Mouse (Mus musculus) mature B cell (primary cell): ENCODE measurements around the gene Wdr95.
"Not testable (repeated sequence)": the region's sequence is repeated elsewhere in the genome, so short reads cannot be mapped to it uniquely, and the experiment has no call there.

Experiments used
- in situ Hi-C: fragments of 300-500 bp; cut with MboI; formaldehyde crosslinking; loops from 2 replicates; pipeline ENCODE4 v1.14.3; 2019

Gene Wdr95

DNA sequence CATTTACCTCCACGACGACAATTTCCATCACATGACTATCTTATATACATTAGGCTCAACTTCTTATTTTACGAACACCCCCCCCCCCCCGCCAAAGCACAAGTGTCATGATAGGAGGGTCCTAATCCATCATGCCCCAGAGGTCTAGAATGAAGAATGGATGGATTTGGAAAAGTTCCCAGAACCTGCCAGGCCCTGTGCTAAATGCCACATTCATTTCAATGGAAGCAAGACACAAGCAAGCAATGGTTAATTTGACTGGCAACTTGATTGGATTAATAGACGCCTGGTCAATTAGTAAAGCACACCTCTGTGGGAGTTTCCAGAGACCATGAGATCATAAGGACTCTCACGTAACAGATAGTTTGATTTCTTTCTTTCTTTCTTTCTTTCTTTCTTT, 11.4 kb upstream of the Wdr95 start:
- in situ Hi-C loops = no loop called here

DNA sequence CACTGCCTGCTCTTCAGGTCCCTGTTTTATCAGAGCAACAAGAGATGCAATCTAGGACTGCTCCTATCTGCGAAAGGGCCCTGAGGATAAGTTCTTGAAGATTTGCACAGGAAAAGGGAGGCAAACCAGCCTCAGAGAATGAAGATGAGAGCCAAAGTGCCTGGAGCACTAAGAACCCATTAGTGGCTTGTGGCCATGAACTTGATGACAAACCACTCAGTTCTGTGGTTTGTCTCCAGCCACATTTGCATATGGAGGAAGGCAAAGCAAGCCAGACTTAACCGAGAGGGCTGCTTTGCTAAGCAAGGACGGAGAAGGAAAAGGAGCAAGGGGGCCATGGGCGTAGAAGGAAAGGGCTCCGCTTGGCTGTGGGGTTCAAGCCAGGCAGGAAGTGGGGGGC, 7.7 kb upstream of the Wdr95 start:
- in situ Hi-C loops = no loop called here

DNA sequence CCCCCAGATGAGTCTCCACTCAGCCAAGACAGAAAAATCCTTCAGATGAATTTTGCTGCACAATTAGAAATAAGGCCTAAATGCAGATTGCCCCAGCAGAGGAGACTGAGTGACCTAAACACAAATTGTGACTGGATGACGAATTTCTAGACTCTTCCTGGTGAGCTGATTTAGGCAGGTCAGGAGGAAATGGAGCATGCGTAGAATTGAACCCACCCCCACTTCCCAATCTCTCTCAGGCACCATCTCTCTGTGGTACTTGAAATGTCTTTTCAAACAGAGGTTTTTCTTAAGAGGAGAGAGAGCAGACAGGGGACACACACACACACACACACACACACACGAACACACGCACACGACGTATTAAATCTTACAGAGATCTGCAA, 4.6 kb upstream of the Wdr95 start:
- in situ Hi-C loops = no loop called here

DNA sequence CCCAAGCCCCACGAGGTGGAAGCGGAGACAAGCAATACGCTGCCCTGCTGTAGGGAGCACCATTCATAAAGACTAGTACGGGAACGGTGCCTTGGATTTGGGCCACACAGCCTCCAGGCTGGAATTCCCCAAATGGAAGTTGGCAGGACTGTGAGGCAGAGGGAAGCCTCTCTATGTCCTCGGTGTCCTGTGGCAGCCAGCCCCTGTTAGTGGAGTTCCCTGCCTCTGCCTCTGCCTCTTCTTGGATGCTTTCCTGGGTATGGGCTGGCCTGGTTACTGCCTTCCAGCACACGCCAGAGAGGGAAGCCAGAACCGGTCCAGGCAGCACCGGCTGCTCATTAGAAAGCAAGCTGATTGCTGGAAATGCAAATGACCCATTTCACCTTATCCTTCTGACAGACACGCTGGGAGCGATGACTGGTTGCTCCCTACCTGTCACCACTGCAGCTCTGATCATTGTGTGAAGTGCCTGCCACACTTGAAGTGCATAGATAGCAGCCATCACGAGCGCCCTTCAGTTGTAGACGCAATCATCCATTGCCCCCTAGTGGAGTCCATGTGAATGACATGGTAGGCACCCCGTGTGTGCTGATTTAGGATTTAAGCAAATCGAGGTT, 4.1 kb upstream of the Wdr95 start:
- in situ Hi-C loops = no loop called here

DNA sequence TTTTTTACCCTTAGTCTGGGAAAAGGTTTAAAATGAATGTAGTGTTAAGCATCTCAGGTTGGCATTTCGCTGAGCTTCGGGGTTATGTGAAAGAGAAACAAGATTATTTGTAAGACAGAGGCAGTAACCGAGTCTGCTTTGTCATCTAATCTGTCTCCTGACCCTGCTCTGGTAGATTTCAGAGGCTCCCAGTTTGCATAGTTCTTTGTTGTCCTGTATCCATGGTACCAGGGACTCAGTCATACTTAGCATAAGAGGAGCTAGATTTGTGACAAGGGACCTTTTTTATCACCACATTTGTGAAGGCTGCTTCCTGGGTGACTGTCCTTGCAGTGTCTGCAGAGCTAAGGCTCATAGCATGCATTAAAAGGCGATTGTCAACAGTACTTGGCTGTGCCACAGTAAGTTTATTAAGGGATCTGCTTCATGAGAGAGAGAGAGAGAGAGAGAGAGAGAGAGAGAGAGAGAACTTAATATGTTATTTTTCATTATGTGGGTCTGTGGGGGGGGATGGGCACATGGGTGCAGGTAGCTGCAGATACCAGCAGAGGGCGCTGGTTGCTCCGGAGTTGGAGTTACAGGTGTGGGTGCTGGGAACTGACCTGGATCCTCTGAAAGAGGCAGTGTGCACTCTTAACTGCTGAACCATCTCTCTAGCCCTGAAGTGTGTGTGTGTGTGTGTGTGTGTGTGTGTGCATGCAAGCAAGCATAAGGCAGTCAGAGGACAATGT, 3.3 kb upstream of the Wdr95 start:
- in situ Hi-C loops = no loop called here

DNA sequence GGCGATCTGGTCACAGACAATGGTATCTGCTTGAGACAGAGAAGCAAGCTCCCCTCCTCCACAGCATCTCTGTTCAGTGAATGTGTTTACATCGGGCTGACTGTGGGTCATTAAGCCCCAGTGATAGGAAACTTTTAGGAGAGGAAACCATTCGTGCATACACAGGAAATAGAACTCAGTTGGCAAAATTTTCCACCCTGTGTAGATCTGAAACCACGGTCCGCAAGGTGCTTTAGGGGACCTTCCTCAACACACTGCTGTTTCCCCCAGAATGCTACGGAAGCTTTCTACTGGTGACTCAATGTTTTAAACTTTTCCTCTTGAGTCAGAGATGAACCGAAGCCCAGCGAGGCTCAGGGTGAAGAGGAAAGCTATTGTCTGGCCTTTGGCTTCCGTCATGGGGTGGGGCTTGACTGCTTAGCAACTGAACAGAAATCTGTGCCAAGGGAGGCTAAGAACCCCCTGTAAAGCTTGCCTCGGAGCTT, 2.0 kb upstream of the Wdr95 start:
- in situ Hi-C loops = no loop called here

DNA sequence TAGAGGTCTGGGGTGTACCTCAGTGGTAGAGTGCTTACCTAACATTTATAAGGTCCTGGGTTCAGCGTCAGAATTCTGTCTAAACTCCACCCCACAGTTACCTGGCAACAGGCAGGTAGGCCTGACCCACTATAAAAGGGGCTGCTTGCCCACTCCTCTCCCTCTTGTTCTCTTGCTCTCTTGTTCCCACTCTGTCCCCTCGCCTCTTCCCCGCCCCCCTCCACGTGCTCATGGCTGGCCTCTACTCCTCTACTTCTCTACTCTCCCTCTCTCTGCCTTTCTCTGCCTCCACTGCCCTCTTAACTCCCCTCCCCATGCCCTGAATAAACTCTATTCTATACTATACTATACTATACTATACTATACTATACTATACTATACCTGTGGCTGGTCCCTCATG, 1.2 kb upstream of the Wdr95 start:
- in situ Hi-C loops = not testable (repeated sequence)

DNA sequence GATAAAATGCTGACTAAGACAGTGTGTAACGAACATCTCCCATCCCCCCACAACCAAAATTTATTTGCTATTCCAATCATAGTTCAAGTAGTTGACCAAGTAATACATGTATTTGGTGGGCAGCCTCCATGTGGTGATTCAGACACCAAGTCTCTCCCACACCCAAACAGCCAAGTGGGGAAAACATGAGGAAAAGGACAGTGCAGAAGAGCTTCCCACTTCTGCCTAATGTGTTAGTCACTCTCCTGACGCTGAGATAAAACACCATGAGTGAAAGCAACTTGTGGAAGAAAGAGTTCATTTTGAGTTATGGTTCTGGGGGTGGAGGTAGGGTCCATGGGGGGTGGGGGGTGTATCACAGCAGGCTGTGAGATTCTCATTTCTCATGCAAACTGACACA, 5.4 kb downstream of the Wdr95 start:
- in situ Hi-C loops = no loop called here

DNA sequence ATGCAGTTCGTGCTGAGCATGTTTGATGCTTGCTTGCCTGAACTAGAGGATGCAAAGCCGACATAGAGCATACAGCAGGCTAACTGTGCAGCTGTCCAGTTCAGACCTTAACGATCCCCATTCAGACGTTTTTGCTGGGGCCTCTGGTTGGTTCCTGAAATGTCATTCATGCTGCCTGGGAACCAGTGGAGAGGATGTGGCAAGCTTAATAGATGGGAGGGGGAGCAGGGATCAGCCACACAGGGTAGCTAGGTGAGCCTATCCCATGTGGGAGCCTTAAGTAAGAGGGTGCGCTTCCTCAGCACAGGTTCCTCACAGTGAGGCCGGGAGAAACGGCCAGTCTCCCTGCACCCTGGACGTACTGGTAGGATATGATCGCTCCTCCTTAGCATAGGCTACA, 7.5 kb downstream of the Wdr95 start:
- in situ Hi-C loops = no loop called here

DNA sequence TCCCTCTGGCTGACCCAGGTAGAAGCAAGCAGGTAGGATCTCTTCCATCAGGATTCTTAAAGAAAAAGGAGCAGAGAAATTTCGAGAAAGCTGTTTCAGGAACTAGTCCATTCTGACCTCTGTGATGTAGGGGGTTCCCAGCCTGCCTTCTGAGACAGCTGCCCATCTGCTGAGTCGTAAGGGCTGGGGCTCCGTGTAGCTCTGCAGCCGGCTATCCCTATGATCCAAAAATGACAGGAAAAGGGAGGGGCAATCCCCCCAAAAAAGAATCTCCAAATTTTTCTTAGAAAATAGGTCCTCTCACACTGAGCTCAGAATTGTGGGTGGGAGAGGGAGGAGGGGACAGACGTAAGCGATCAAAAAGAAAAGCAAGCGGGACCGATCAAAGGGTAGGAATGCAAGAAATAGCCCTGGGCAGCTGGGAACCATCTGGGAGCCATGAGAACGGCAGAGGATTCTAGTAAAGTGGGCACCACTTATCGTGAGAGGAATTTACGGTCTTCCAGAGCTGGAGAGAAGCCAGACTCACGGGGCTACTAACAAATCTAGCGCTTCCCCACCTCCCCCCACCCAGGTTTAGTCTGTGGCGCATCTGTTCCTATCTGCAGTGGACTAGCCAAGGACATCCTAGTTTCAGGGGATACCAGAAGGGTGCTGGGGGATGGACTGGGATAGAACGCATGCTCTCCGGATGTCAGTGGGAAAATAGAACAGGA, 9.5 kb downstream of the Wdr95 start:
- in situ Hi-C loops = no loop called here

DNA sequence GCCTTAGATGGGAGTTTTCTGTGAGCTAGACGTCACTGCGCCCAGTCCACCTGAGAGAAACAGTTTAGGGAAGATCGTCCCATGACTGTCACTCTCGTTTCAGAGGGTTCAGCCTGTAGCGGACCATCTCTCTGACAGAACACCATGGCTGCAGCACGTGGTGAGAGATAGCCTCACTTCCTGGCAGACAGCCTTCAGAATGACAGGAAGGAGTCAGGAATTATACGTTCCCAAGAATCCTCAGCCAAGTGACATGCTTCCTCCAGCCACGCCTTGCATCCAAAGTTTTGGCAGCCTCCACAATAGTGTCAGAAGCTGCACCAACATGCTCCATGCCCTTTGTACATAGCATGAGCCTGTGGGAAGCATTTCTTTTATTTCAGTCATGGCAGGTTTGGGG, 10.1 kb downstream of the Wdr95 start:
- in situ Hi-C loops = no loop called here

DNA sequence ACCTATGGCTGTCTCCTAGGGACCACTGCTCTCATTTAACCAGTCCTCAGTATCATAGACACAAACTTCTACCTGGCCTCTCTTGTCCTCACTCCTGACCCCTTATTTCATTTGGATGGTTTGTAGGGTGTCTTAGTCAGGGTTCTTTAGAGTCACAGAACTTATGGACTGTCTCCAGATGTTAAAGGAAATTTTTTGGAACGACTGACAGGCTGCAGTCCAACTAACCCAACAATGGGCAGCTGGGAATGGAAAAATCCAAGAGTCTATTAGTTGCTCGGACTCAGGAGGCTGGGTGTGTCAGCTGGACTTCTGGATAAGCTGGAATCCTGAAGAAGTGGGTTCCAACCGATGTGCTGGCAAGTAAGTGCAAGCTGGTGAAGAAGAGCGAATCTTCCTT, 10.6 kb downstream of the Wdr95 start:
- in situ Hi-C loops = no loop called here

DNA sequence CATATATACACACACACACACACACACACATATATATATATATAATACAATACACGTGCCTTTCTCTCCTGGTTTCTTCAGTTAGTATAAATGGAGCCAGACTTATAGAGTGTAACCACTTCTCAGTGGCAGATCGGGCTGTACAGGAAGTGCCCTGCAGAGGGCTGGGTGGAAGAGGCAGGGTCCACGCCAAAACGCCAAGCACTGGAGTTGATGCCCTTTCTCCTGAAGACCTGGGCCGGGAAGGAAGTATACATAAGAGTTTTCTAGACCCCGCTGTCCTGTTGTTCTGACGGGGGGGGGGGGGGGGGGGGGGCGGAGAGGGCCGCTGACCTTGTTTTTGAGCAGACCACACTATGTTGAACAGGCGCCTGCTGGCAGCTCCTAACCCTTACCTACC, 22.7 kb downstream of the Wdr95 start:
- in situ Hi-C loops = no loop called here

DNA sequence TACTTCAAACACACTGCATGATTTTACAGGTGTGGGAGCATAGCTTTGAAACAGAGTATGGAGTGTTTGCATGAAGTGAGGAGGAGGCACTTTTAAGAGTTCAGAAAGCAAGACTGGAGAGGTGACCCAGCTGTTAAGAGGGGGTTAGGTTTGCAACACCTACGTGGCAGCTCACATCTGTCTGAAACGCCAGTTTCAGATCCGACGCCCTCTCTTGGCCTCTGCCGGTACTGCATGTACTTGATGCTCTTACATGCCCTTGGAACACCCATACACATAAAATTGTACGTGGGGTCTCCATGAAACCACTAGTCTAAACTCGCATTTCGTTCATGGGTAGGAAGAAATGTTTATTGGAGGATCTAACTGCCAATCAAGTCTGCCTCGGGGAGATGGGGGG, 24.3 kb downstream of the Wdr95 start:
- in situ Hi-C loops = no loop called here

DNA sequence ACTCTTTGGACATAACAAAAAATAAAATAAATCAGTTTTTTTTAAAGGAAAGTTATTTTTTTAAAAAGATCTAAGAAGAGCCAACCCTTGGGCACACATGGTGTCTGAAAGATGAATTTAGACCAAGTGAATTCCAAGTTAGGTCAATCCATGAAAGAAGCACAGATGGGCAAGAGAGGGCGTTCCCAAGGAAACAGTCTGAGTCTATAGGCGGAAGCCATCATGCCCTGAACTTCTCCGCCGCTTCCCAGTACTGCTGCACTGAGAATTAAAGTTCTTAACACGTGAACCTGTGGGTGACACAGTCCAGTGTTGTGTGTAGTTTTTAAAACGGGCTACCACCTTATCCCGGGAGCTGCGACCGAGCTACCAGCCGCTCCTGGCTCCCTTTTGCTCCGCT, 24.9 kb downstream of the Wdr95 start:
- in situ Hi-C loops = no loop called here

DNA sequence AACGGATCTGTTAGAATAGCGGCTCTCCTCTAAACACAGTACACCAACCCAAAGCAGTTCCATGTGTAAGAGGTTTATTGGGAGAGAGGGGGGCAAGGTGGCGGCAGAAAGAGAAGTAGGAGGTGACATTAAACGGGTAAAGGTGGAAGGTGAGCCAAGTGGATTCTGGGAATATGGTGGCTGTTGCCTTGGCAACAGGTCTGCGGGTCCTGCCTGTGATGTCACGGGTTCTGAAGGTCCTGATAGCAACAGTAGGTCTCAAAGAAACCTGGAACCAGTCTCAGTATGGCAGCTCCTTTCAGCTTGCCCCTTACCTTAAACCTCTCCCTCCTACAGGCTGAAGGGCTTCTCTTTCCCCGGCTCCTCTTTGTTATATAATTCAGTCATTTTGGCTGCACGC, 25.9 kb downstream of the Wdr95 start:
- in situ Hi-C loops = no loop called here

DNA sequence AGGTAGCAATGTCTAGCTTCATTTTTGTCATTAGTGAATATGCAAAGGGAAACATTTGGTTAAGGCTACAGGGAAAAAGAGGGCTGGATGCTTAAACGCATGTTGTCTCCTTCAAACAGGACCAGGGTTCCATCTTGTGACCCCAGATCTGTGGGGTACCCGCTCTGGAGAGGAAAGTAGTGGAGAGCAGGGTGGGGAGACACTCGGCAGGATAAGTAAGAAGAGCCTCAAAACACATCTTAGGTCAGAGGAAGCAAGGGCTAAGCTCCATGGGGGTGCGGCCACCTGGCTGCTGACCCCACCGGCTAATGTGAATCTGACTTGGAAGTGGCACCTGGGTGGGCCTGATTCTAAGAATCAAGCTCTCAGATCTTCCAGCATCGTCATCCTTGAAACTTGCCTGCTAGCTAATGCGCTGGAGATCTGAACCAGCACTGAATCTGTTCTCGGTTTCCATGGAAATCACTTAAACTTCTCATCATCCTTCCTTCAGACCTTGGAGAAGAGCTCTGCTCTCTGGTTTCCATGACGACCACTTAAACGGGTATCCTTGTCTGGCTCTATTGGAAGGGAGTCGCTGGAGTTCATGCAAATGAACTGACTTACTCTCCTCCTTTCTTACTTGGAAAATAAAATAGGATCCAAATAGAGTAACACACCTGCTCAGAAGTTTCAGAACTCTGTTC, 32.6 kb downstream of the Wdr95 start:
- in situ Hi-C loops = no loop called here

DNA sequence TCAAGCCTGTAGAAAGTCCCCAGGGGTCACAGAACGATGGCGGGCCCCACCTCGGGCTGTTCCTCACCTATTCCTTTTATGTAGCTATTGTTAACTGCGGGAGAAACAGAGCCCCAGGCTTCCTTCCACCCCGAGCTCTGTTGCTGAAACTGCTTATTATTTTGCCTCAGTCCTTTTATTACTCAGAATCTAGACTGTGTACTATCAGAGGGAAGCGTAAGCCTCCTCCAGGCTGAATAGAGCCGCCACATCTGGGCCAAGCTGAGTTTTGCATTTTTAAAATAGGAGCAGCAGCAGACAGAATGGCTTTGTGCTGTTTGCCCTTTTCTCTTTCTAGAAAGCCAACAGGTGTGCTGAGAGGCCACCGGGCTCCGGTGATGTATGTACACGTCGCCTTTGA, 37.5 kb downstream of the Wdr95 start:
- in situ Hi-C loops = no loop called here

DNA sequence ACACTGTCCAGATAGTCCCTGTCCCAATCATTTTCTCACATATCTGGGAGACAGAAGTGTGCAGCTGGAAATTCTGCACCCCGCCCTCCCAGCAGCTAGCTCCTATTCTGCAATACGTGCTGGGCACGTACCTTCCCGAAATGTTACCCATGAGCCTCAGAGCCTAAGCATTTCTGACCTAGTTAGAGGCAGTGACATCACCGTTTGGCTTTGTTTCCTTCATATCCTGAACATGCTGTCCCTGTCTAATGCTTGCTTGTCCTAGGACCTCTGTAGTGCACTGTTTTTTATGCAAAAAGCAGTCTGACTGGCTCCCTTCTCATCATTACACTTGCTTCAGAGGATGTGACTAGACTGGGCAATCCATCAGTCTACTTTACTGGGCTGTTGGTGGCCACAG, 38.5 kb downstream of the Wdr95 start:
- in situ Hi-C loops = no loop called here

DNA sequence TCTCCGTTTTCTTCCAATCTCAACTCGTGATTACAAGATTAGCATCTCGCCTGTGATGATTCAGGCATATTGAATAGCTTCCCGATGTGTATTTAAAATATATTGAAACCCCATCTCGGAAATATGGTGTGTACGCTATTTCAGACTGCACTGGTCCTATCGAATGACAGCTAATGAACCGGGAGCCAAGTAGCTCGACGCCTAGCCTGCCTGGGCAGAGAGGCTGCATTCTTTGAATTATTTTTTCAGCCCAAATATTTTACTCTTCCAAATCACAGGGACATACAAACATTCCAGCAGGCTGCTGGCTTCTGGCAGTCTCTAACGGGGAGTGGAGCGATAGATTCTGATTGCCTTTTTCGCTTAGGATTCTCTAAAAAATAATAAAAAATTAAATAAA, 40.5 kb downstream of the Wdr95 start:
- in situ Hi-C loops = no loop called here

DNA sequence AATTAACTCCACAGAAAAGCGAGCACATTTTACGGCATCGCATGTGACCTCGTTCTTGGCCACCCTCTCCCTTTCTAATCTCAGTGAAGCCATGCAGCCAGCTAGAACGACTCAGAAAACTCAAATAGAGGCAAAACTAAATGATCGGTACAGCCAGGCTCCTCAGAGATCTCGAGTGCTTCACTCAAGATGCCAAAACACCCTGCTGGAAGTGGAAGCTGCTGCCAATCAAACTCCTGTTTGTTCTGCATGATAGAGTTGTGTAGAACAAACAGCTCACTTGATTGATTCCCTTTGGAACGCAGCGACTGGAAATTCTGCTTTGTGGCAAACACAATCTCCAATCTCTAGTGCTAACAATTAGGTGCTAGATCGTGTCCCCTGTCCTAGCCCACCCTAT, 48.5 kb downstream of the Wdr95 start:
- in situ Hi-C loops = no loop called here

DNA sequence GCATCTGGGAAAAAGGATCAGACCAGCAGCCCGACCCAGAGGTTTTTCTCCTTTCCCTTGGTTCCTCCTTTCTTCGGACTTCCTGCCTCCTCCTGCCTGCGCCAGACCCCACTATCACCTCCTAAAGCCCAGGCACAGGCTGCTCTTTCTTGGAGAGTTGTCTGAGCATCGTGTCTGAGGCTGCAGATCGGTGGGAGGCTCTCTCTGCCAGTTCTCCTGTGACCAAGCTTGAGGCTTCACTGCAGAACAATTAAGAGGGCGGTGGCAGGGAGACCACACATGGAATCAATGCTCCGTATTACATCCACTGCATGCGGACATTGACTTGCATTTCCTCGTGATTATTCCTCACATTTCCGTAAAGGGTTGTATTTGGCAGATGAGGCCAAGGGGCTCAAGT, 49.0 kb downstream of the Wdr95 start:
- in situ Hi-C loops = no loop called here
